Mouse (Mus musculus) spleen, postnatal 14 days (tissue): ENCODE measurements around the gene Adamts9.

ENCODE experiments used
- DNase-seq, 2 experiments: peaks; one replicate each; pipeline ENCODE4 v3.0.0; 2021 to 2022; ENCODE audit warnings: low spot score in 2 of 2

The Adamts9 gene

GRCm38 (mm10) chr6:92860285-92860912 is 82.9 kb downstream of the Adamts9 start:
- DNase-seq: no peak

GRCm38 (mm10) chr6:92858721-92859510 is 84.4 kb downstream of the Adamts9 start:
- DNase-seq: no peak

- no peak for DNase-seq
These were observed 85.5 kb downstream of the Adamts9 start for GRCm38 (mm10) chr6:92857761-92858160.

GRCm38 (mm10) chr6:92854873-92855272 is 88.4 kb downstream of the Adamts9 start:
- DNase-seq: no peak

GRCm38 (mm10) chr6:92850250-92850649 is 93.0 kb downstream of the Adamts9 start:
- no peak for DNase-seq

- DNase-seq: no peak
These were observed 94.1 kb downstream of the Adamts9 start for GRCm38 (mm10) chr6:92849208-92849607.

- DNase-seq: no peak
These were observed 96.7 kb downstream of the Adamts9 start for GRCm38 (mm10) chr6:92846614-92847013.

GRCm38 (mm10) chr6:92845898-92846297 is 97.4 kb downstream of the Adamts9 start:
- DNase-seq: no peak

GRCm38 (mm10) chr6:92843474-92843873 is 99.8 kb downstream of the Adamts9 start:
- DNase-seq: no peak

- no peak for DNase-seq
These were observed 101.3 kb downstream of the Adamts9 start for GRCm38 (mm10) chr6:92842000-92842399.

- DNase-seq: no peak
These were observed 112.2 kb downstream of the Adamts9 start for GRCm38 (mm10) chr6:92831106-92831505.

- DNase-seq: no peak
These were observed 114.1 kb downstream of the Adamts9 start for GRCm38 (mm10) chr6:92829148-92829547.

GRCm38 (mm10) chr6:92827360-92827759 is 115.9 kb downstream of the Adamts9 start:
- DNase-seq: no peak

- DNase-seq: no peak
These were observed 116.7 kb downstream of the Adamts9 start for GRCm38 (mm10) chr6:92826561-92826960.

- DNase-seq: no peak
These were observed 119.3 kb downstream of the Adamts9 start for GRCm38 (mm10) chr6:92823991-92824390.

- no peak for DNase-seq
These were observed 121.3 kb downstream of the Adamts9 start for GRCm38 (mm10) chr6:92822006-92822405.

- no peak for DNase-seq
These were observed 121.7 kb downstream of the Adamts9 start for GRCm38 (mm10) chr6:92821606-92822005.

GRCm38 (mm10) chr6:92817661-92818060 is 125.6 kb downstream of the Adamts9 start:
- no peak for DNase-seq

- DNase-seq: no peak
These were observed 127.0 kb downstream of the Adamts9 start, which contains the start of gene A730049H05Rik for GRCm38 (mm10) chr6:92816311-92816751. A730049H05Rik (plus strand) TSS chr6:92816478.

GRCm38 (mm10) chr6:92812702-92813370 is 130.5 kb downstream of the Adamts9 start:
- DNase-seq: no peak

GRCm38 (mm10) chr6:92811566-92811965 is 131.7 kb downstream of the Adamts9 start:
- no peak for DNase-seq

GRCm38 (mm10) chr6:92810628-92811027 is 132.7 kb downstream of the Adamts9 start:
- no peak for DNase-seq

- no peak for DNase-seq
These were observed 133.5 kb downstream of the Adamts9 start for GRCm38 (mm10) chr6:92809818-92810217.
